Comparison of ENCODE assay signal across 23 mouse cellular contexts in the genomic region with DNA sequence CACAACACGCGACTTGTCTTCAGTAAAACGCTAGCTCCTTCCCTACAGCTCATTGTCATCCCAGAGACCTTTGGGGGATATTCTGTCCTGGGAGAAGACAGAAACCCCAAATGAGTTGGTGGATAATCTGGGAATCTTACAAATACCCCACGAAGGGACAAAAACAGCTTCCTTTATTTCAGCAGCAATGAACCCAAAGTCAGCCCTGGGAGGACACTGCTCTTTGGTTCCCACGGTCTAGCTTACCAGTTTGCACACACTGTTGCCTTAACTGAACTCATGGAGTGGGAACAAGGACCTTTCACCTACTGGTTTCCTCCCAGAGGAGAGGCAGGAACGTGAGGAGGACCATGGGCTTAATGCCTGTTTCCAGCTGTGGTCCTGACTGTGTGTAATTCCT. TPM values are rescaled to one million over a fixed set of nuclear protein-coding genes. Genes with fewer than 3 reads are reported as not detected.
A peak's percentile ranks its signal among the peaks of the same experiment; 100 is the strongest.
DNase-seq lines count a peak whose midpoint lies in the region; ATAC-seq and TF ChIP-seq lines count a peak whose summit lies in the region.
"Had no signal": no experiment of that assay in that cellular context is flagged by ENCODE, and none has a peak within 500 bp of the region (broad histone marks: within the 10 kb centered on the region; RNA-seq: fewer than 3 reads in every experiment).

No protein-coding gene starts in this region.

- no peak overlapping the region for H3K4me3 ChIP-seq in heart, embryonic 10.5 days
- H3K4me3 ChIP-seq in midbrain, embryonic 15.5 days = no peak overlapping the region
- no peak overlapping the region for H3K4me3 ChIP-seq in left cerebral cortex, adult 2 months
- H3K4me3 ChIP-seq: embryonic facial prominence, embryonic 13.5 days; limb, embryonic 10.5 days; liver, embryonic 12.5 days; midbrain, embryonic 10.5 days; neural tube, embryonic 12.5 days; stomach, embryonic 15.5 days had no signal

- H3K36me3 ChIP-seq in heart, embryonic 10.5 days = no peaks in the 10 kb centered on the region
- no peaks in the 10 kb centered on the region for H3K36me3 ChIP-seq in midbrain, embryonic 15.5 days (replicated peaks)
- H3K36me3 ChIP-seq: embryonic facial prominence, embryonic 13.5 days; limb, embryonic 10.5 days; liver, embryonic 12.5 days; midbrain, embryonic 10.5 days; neural tube, embryonic 12.5 days; stomach, embryonic 15.5 days had no signal

- peak; percentile 39 to 74 for DNase-seq in heart, adult 18-20 months
- DNase-seq in heart, embryonic 10.5 days (ENCODE audit: low spot score) = no peak
- DNase-seq in kidney, postnatal 36 days = peak; percentile 2 to 3
- DNase-seq in kidney, postnatal 25 days = no peak
- DNase-seq in heart, postnatal 10 days = peak; percentile 35 to 37
- peak; percentile 14 for DNase-seq in lung, postnatal 25 days (ENCODE audit: low spot score)
- no peak for DNase-seq in left cerebral cortex, adult 2 months (ENCODE audit: extremely low spot score in 1 of 2, low spot score in 2 of 2)
- DNase-seq: adrenal gland, postnatal 14 days; B cell, adult 2 months; cerebellum, adult 8-10 months; forebrain, postnatal 0 days; gastrocnemius, postnatal 14 days; thymus, adult 2 months had no signal

- H3K4me1 ChIP-seq in heart, embryonic 10.5 days = no peaks in the 10 kb centered on the region
- no peaks in the 10 kb centered on the region for H3K4me1 ChIP-seq in midbrain, embryonic 15.5 days
- H3K4me1 ChIP-seq: embryonic facial prominence, embryonic 13.5 days; limb, embryonic 10.5 days; liver, embryonic 12.5 days; midbrain, embryonic 10.5 days; neural tube, embryonic 12.5 days; stomach, embryonic 15.5 days had no signal

- H3K27ac ChIP-seq in heart, embryonic 10.5 days = no peak overlapping the region
- H3K27ac ChIP-seq in midbrain, embryonic 15.5 days = no peak overlapping the region
- H3K27ac ChIP-seq in left cerebral cortex, adult 2 months = no peak overlapping the region
- H3K27ac ChIP-seq: embryonic facial prominence, embryonic 13.5 days; limb, embryonic 10.5 days; liver, embryonic 12.5 days; midbrain, embryonic 10.5 days; neural tube, embryonic 12.5 days; stomach, embryonic 15.5 days had no signal

- TF ChIP-seq CTCF in left cerebral cortex, adult 2 months (IDR thresholded peaks at IDR 0.05) = no peak

- H3K9ac ChIP-seq in midbrain, embryonic 15.5 days = no peak overlapping the region
- H3K9ac ChIP-seq: embryonic facial prominence, embryonic 13.5 days; forebrain, postnatal 0 days; liver, embryonic 12.5 days; neural tube, embryonic 12.5 days; stomach, embryonic 15.5 days had no signal

- no peak for ATAC-seq in midbrain, embryonic 15.5 days (replicated peaks)
- ATAC-seq: forebrain, postnatal 0 days; hindbrain, embryonic 16.5 days; liver, embryonic 12.5 days had no signal

- H3K9me3 ChIP-seq in heart, embryonic 10.5 days = no peaks in the 10 kb centered on the region
- H3K9me3 ChIP-seq in midbrain, embryonic 15.5 days = no peaks in the 10 kb centered on the region
- H3K9me3 ChIP-seq: embryonic facial prominence, embryonic 13.5 days; limb, embryonic 10.5 days; liver, embryonic 12.5 days; midbrain, embryonic 10.5 days; neural tube, embryonic 12.5 days; stomach, embryonic 15.5 days had no signal

- H3K27me3 ChIP-seq in heart, embryonic 10.5 days (ENCODE audit: insufficient read depth, poor library complexity, severe bottlenecking) = no peaks in the 10 kb centered on the region
- H3K27me3 ChIP-seq in midbrain, embryonic 15.5 days (replicated peaks) = no peaks in the 10 kb centered on the region
- H3K27me3 ChIP-seq: embryonic facial prominence, embryonic 13.5 days; liver, embryonic 12.5 days; neural tube, embryonic 12.5 days; stomach, embryonic 15.5 days had no signal

- 82% methylated on average over 6 of the region's 6 CpGs for WGBS in heart, embryonic 10.5 days
- 84% methylated on average over 6 of the region's 6 CpGs for WGBS in midbrain, embryonic 15.5 days

- intact Hi-C loops in heart, postnatal 10 days (cut with DNase I) = no loop called here
- intact Hi-C loops in left cerebral cortex, adult 2 months (cut with DNase I) = no loop called here

- H3K4me2 ChIP-seq in midbrain, embryonic 15.5 days = no peak overlapping the region
- H3K4me2 ChIP-seq: embryonic facial prominence, embryonic 13.5 days; liver, embryonic 12.5 days; neural tube, embryonic 12.5 days; stomach, embryonic 15.5 days had no signal

RNA-seq across cellular contexts. Expression of gene Rgs4, which starts 10.2 kb away (rescaled TPM):
- total RNA-seq in heart, adult 18-20 months (2021) = 10 to 100 TPM; 10.5 to 14.0 TPM
- 1.2 and 3.6 TPM in 2 replicates for polyA plus RNA-seq in heart, embryonic 10.5 days (2016; fragmentation: Nextera tagmentation; extraction: Ambion mirVana)
- total RNA-seq in heart, postnatal 10 days (2021) = 10 to 100 TPM; 13.4 to 19.0 TPM
- polyA plus RNA-seq in midbrain, embryonic 15.5 days (2015; fragmentation: Nextera tagmentation; extraction: Ambion mirVana) = 50.1 and 60.4 TPM in 2 replicates
- 100 to 1,000 TPM; 424 to 452 TPM for total RNA-seq in left cerebral cortex, adult 2 months (2021)
- total RNA-seq: common myeloid progenitor, adult 5-6 weeks; monocyte, adult 5-6 weeks had no signal

Comparison
In these comparisons a context has a peak if more than half of its experiments do, and no peak if none do; other contexts are left out.
1. DNase-seq: peak in heart, adult 18-20 months (2 of 2), kidney, postnatal 36 days (2 of 2), heart, postnatal 10 days (2 of 2) and lung, postnatal 25 days (single experiment); none in heart, embryonic 10.5 days (single experiment), kidney, postnatal 25 days (0 of 2) and left cerebral cortex, adult 2 months (0 of 2).
2. RNA of gene Rgs4, which starts 10.2 kb away (total RNA-seq): 424 to 452 TPM in left cerebral cortex, adult 2 months; 13.4 to 19.0 TPM in heart, postnatal 10 days and 10.5 to 14.0 TPM in heart, adult 18-20 months; every median in the first group is over 10 times any median in the second.